Mouse (Mus musculus): ENCODE data around the gene Nuak1. TPM values are rescaled to one million over a fixed set of nuclear protein-coding genes. Genes with fewer than 3 reads are reported as not detected.
A peak's percentile ranks its signal among the peaks of the same experiment; 100 is the strongest.

The Nuak1 gene
- polyA plus RNA-seq, 1 experiment = not detected

- Histone ChIP-seq H3K27ac (ENCODE audit: insufficient read depth, low read depth, low read length) (no peak overlapping the region), H3K4me3 (ENCODE audit: insufficient read depth, low read depth, low read length) (no peak overlapping the region), H3K4me1 (ENCODE audit: control insufficient read depth, insufficient read depth, low read length) (peaks cover 42% of the 10 kb centered on the region)
- no peak for TF ChIP-seq POLR2A (IDR thresholded peaks at IDR 0.05; ENCODE audit: insufficient read depth, low read depth, low read length)
- TF ChIP-seq CTCF (IDR thresholded peaks at IDR 0.05; ENCODE audit: insufficient read depth, low read depth, low read length) = no peak
- WGBS = 49% methylated on average over 14 of the region's 14 CpGs
Observed at GRCm38 (mm10) chr10:84392027-84392722, 48.2 kb downstream of the Nuak1 start.

- 79% methylated on average over 5 of the region's 5 CpGs for WGBS
- TF ChIP-seq CTCF (IDR thresholded peaks at IDR 0.05; ENCODE audit: insufficient read depth, low read depth, low read length) (no peak), POLR2A (IDR thresholded peaks at IDR 0.05; ENCODE audit: insufficient read depth, low read depth, low read length) (no peak)
- no peak overlapping the region for H3K27ac ChIP-seq (ENCODE audit: insufficient read depth, low read depth, low read length)
- H3K4me3 ChIP-seq (ENCODE audit: insufficient read depth, low read depth, low read length) = no peak overlapping the region
- peaks cover 39% of the 10 kb centered on the region for H3K4me1 ChIP-seq (ENCODE audit: control insufficient read depth, insufficient read depth, low read length)
Observed at GRCm38 (mm10) chr10:84389707-84390106, 50.7 kb downstream of the Nuak1 start.

- WGBS = 25% methylated on average over 22 of the region's 22 CpGs
- H3K4me1 ChIP-seq (ENCODE audit: control insufficient read depth, insufficient read depth, low read length) = peaks cover 34% of the 10 kb centered on the region
- no peak overlapping the region for H3K4me3 ChIP-seq (ENCODE audit: insufficient read depth, low read depth, low read length)
- peak overlapping the region; percentile 2; the same call in 1 of the 2 replicates for H3K27ac ChIP-seq (ENCODE audit: insufficient read depth, low read depth, low read length)
- TF ChIP-seq CTCF (IDR thresholded peaks at IDR 0.05; ENCODE audit: insufficient read depth, low read depth, low read length) = no peak
- no peak for TF ChIP-seq POLR2A (IDR thresholded peaks at IDR 0.05; ENCODE audit: insufficient read depth, low read depth, low read length)
Observed at GRCm38 (mm10) chr10:84388357-84389141, 51.8 kb downstream of the Nuak1 start.

- Histone ChIP-seq H3K4me3 (ENCODE audit: insufficient read depth, low read depth, low read length) (no peak overlapping the region), H3K27ac (ENCODE audit: insufficient read depth, low read depth, low read length) (no peak overlapping the region), H3K4me1 (ENCODE audit: control insufficient read depth, insufficient read depth, low read length) (peaks cover 33% of the 10 kb centered on the region)
- no peak for TF ChIP-seq POLR2A (IDR thresholded peaks at IDR 0.05; ENCODE audit: insufficient read depth, low read depth, low read length)
- no peak for TF ChIP-seq CTCF (IDR thresholded peaks at IDR 0.05; ENCODE audit: insufficient read depth, low read depth, low read length)
- 72% methylated on average over 4 of the region's 4 CpGs for WGBS
Observed at GRCm38 (mm10) chr10:84387338-84387737, 53.1 kb downstream of the Nuak1 start.

GRCm38 (mm10) chr10:84386625-84387242 is 53.7 kb downstream of the Nuak1 start:
- Histone ChIP-seq H3K4me3 (ENCODE audit: insufficient read depth, low read depth, low read length) (no peak overlapping the region), H3K4me1 (ENCODE audit: control insufficient read depth, insufficient read depth, low read length) (peaks cover 30% of the 10 kb centered on the region), H3K27ac (ENCODE audit: insufficient read depth, low read depth, low read length) (no peak overlapping the region)
- 80% methylated on average over 13 of the region's 13 CpGs for WGBS
- no peak for TF ChIP-seq POLR2A (IDR thresholded peaks at IDR 0.05; ENCODE audit: insufficient read depth, low read depth, low read length)
- no peak for TF ChIP-seq CTCF (IDR thresholded peaks at IDR 0.05; ENCODE audit: insufficient read depth, low read depth, low read length)

GRCm38 (mm10) chr10:84386214-84386613 is 54.2 kb downstream of the Nuak1 start:
- peaks cover 30% of the 10 kb centered on the region for H3K4me1 ChIP-seq (ENCODE audit: control insufficient read depth, insufficient read depth, low read length)
- WGBS = 65% methylated on average over 3 of the region's 3 CpGs
- H3K27ac ChIP-seq (ENCODE audit: insufficient read depth, low read depth, low read length) = no peak overlapping the region
- no peak for TF ChIP-seq CTCF (IDR thresholded peaks at IDR 0.05; ENCODE audit: insufficient read depth, low read depth, low read length)
- TF ChIP-seq POLR2A (IDR thresholded peaks at IDR 0.05; ENCODE audit: insufficient read depth, low read depth, low read length) = no peak
- H3K4me3 ChIP-seq (ENCODE audit: insufficient read depth, low read depth, low read length) = no peak overlapping the region

GRCm38 (mm10) chr10:84384761-84385160 is 55.6 kb downstream of the Nuak1 start:
- TF ChIP-seq CTCF (IDR thresholded peaks at IDR 0.05; ENCODE audit: insufficient read depth, low read depth, low read length) = no peak
- no peak for TF ChIP-seq POLR2A (IDR thresholded peaks at IDR 0.05; ENCODE audit: insufficient read depth, low read depth, low read length)
- 88% methylated on average over 9 of the region's 9 CpGs for WGBS

GRCm38 (mm10) chr10:84382900-84383883 is 57.2 kb downstream of the Nuak1 start:
- no peak for TF ChIP-seq POLR2A (IDR thresholded peaks at IDR 0.05; ENCODE audit: insufficient read depth, low read depth, low read length)
- no peak for TF ChIP-seq CTCF (IDR thresholded peaks at IDR 0.05; ENCODE audit: insufficient read depth, low read depth, low read length)
- Histone ChIP-seq H3K27ac (ENCODE audit: insufficient read depth, low read depth, low read length) (no peak overlapping the region), H3K4me3 (ENCODE audit: insufficient read depth, low read depth, low read length) (no peak overlapping the region), H3K4me1 (ENCODE audit: control insufficient read depth, insufficient read depth, low read length) (peaks cover 15% of the 10 kb centered on the region)
- WGBS = 43% methylated on average over 17 of the region's 17 CpGs

More at GRCm38 (mm10) chr10:84384761-84385160, 55.6 kb downstream of the Nuak1 start:
- no peak overlapping the region for H3K4me3 ChIP-seq (ENCODE audit: insufficient read depth, low read depth, low read length)
- peaks cover 27% of the 10 kb centered on the region for H3K4me1 ChIP-seq (ENCODE audit: control insufficient read depth, insufficient read depth, low read length)
- no peak overlapping the region for H3K27ac ChIP-seq (ENCODE audit: insufficient read depth, low read depth, low read length)

Data from olfactory bulb, adult 2 months (tissue).